Mouse (Mus musculus): ENCODE results near the gene Npcd.

- TF ChIP-seq CTCF (IDR thresholded peaks at IDR 0.05; ENCODE audit: control insufficient read depth, insufficient read depth, insufficient read length) (peak; percentile 83), USF1 (IDR thresholded peaks at IDR 0.05; ENCODE audit: low read depth) (no peak)
Observed at GRCm38 (mm10) chr15:79808114-79808513, 25.9 kb downstream of the Npcd start.
